Mouse (Mus musculus): ENCODE measurements around the gene Hyal2. TPM values are rescaled to one million over a fixed set of nuclear protein-coding genes. Genes with fewer than 3 reads are reported as not detected.

Hyal2 gene
- polyA plus RNA-seq, 1 experiment from 2014 or later: 106 TPM

DNA sequence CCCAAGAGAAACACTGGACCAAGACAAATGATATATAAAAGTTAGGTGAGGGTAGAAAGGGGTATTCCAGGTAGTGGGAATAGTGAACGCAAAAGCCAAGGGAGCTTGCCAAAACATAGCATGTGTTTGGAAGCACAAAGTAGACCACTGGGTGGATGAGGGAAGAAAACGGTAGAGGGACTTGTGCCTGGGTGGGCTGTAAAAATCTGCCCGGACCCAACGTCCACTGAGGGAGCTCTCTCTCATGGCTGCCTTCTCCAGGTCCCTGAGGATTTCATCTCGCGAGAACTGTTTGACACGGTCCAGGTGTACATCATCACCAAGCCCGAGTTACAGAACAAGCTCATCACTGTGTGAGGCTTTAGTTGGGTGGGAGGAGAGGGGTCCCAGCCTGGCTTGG, 25.0 kb upstream of the Hyal2 start:
- H3K4me3 ChIP-seq (ENCODE audit: low read depth, low read length): peak overlapping the region; percentile 71
- H3K9ac ChIP-seq (ENCODE audit: low read depth, low read length): peak overlapping the region; percentile 72
- H3K4me2 ChIP-seq (ENCODE audit: low read depth, low read length): peak overlapping the region; percentile 92
- no peaks in the 10 kb centered on the region for H3K9me3 ChIP-seq (ENCODE audit: control insufficient read depth, low read length)
- WGBS: 40% methylated on average over 8 of the region's 8 CpGs
- DNase-seq (ENCODE audit: low spot score) (no peak), ATAC-seq (ENCODE audit: low read depth) (no peak)
- peaks cover 42% of the 10 kb centered on the region for H3K36me3 ChIP-seq (ENCODE audit: control insufficient read depth, insufficient read depth, low read length)
- no peaks in the 10 kb centered on the region for H3K27me3 ChIP-seq (replicated peaks; ENCODE audit: control insufficient read depth, insufficient read depth, low read length)
- H3K27ac ChIP-seq (replicated peaks; ENCODE audit: low read depth, low read length): no peak overlapping the region
- peaks cover 23% of the 10 kb centered on the region for H3K4me1 ChIP-seq (ENCODE audit: control insufficient read depth, insufficient read depth, low read length)

DNA sequence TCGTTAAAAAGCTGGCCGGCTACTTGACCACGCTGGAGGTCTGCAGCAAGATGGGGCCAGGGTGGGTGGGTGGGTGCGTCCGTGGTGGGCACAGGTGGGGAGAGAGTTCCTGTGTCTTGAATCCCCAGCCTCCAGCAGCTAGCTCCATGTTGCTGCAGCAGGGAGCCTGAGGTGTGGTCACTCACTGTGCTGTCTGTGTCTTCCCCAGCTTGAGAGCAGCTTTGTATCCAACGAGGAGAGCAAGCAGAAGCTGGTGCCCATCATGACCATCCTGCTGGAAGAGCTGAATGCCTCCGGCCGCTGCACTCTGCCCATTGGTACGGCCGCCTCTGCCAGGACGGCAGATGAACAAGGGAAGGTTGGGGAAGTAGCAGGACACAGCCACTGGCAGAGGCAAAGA, 24.4 kb upstream of the Hyal2 start:
- no peak for DNase-seq (ENCODE audit: low spot score)
- H3K4me3 ChIP-seq (ENCODE audit: low read depth, low read length): no peak overlapping the region
- peaks cover 37% of the 10 kb centered on the region for H3K36me3 ChIP-seq (ENCODE audit: control insufficient read depth, insufficient read depth, low read length)
- H3K4me1 ChIP-seq (ENCODE audit: control insufficient read depth, insufficient read depth, low read length): peaks cover 23% of the 10 kb centered on the region
- H3K9ac ChIP-seq (ENCODE audit: low read depth, low read length): no peak overlapping the region
- no peak overlapping the region for H3K27ac ChIP-seq (replicated peaks; ENCODE audit: low read depth, low read length)
- H3K9me3 ChIP-seq (ENCODE audit: control insufficient read depth, low read length): no peaks in the 10 kb centered on the region
- 89% methylated on average over 11 of the region's 11 CpGs for whole genome bisulfite sequencing
- no peak overlapping the region for H3K4me2 ChIP-seq (ENCODE audit: low read depth, low read length)
- ATAC-seq (ENCODE audit: low read depth): no peak
- no peaks in the 10 kb centered on the region for H3K27me3 ChIP-seq (replicated peaks; ENCODE audit: control insufficient read depth, insufficient read depth, low read length)

DNA sequence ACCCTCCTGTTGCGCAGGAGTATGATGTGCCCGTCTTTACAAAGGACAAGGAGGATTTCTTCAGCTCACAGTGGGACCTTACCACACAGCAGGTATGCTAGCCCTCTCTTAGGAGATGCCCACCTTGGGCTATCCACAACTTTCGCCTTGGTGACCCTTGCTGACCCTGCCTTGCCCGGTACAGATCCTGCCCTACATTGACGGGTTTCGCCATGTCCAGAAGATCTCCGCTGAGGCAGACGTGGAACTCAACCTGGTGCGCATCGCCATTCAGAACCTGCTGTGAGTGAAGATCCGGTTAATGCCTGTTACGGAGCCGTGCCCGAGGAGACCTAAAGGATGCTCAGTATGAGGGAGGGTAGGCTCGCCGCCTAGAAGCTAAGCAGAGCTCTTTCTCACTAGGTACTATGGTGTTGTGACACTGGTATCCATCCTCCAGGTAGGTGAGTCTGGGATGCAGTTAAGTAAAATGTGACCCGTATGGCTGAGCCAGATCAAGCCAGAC, 23.5 kb upstream of the Hyal2 start:
- Histone ChIP-seq H3K4me1 (ENCODE audit: control insufficient read depth, insufficient read depth, low read length) (peaks cover 23% of the 10 kb centered on the region), H3K27ac (replicated peaks; ENCODE audit: low read depth, low read length) (no peak overlapping the region), H3K9ac (ENCODE audit: low read depth, low read length) (no peak overlapping the region), H3K36me3 (ENCODE audit: control insufficient read depth, insufficient read depth, low read length) (peaks cover 27% of the 10 kb centered on the region), H3K4me2 (ENCODE audit: low read depth, low read length) (no peak overlapping the region), H3K27me3 (replicated peaks; ENCODE audit: control insufficient read depth, insufficient read depth, low read length) (no peaks in the 10 kb centered on the region), H3K9me3 (ENCODE audit: control insufficient read depth, low read length) (no peaks in the 10 kb centered on the region), H3K4me3 (ENCODE audit: low read depth, low read length) (no peak overlapping the region)
- DNase-seq (ENCODE audit: low spot score) (no peak), ATAC-seq (ENCODE audit: low read depth) (no peak)
- WGBS: 95% methylated on average over 17 of the region's 17 CpGs

DNA sequence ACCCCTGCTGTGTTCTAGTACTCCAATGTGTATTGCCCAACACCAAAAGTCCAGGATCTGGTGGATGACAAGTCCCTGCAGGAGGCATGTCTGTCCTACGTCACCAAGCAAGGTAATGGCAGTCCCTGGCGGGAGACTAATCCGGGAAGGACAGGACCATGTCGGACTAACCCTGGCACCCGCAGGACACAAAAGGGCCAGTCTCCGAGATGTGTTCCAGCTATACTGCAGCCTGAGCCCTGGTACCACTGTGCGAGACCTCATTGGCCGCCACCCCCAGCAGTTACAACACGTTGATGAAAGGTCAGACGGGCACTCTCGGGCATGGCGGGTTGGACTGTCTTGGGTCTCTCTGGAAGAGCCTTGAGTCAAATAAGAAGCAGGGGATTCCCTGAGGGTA, 23.0 kb upstream of the Hyal2 start:
- WGBS: 94% methylated on average over 12 of the region's 12 CpGs
- Histone ChIP-seq H3K27ac (replicated peaks; ENCODE audit: low read depth, low read length) (no peak overlapping the region), H3K4me2 (ENCODE audit: low read depth, low read length) (no peak overlapping the region), H3K27me3 (replicated peaks; ENCODE audit: control insufficient read depth, insufficient read depth, low read length) (no peaks in the 10 kb centered on the region), H3K9ac (ENCODE audit: low read depth, low read length) (no peak overlapping the region), H3K9me3 (ENCODE audit: control insufficient read depth, low read length) (no peaks in the 10 kb centered on the region), H3K4me3 (ENCODE audit: low read depth, low read length) (no peak overlapping the region), H3K36me3 (ENCODE audit: control insufficient read depth, insufficient read depth, low read length) (peaks cover 22% of the 10 kb centered on the region), H3K4me1 (ENCODE audit: control insufficient read depth, insufficient read depth, low read length) (peaks cover 23% of the 10 kb centered on the region)
- DNase-seq (ENCODE audit: low spot score): no peak
- no peak for ATAC-seq (ENCODE audit: low read depth)

DNA sequence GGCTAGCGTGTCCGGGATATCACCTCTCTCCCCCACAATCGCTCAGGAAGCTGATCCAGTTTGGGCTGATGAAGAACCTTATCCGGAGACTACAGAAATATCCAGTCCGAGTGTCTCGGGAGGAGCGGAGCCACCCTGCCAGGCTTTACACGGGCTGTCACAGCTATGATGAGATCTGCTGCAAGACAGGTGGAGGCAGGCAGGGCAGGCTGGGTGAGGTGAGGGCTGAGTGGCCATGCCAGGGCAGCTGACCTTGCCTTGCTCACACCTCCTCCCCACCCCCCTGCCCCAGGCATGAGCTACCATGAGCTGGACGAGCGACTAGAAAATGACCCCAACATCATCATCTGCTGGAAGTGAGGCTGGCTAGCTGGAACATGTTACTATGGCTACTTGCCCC, 22.5 kb upstream of the Hyal2 start:
- DNase-seq (ENCODE audit: low spot score) (no peak), ATAC-seq (ENCODE audit: low read depth) (no peak)
- WGBS: 79% methylated on average over 10 of the region's 10 CpGs
- H3K4me3 ChIP-seq (ENCODE audit: low read depth, low read length): no peak overlapping the region
- no peak overlapping the region for H3K9ac ChIP-seq (ENCODE audit: low read depth, low read length)
- peaks cover 18% of the 10 kb centered on the region for H3K36me3 ChIP-seq (ENCODE audit: control insufficient read depth, insufficient read depth, low read length)
- H3K27me3 ChIP-seq (replicated peaks; ENCODE audit: control insufficient read depth, insufficient read depth, low read length): no peaks in the 10 kb centered on the region
- peaks cover 23% of the 10 kb centered on the region for H3K4me1 ChIP-seq (ENCODE audit: control insufficient read depth, insufficient read depth, low read length)
- no peak overlapping the region for H3K4me2 ChIP-seq (ENCODE audit: low read depth, low read length)
- H3K9me3 ChIP-seq (ENCODE audit: control insufficient read depth, low read length): no peaks in the 10 kb centered on the region
- no peak overlapping the region for H3K27ac ChIP-seq (replicated peaks; ENCODE audit: low read depth, low read length)

DNA sequence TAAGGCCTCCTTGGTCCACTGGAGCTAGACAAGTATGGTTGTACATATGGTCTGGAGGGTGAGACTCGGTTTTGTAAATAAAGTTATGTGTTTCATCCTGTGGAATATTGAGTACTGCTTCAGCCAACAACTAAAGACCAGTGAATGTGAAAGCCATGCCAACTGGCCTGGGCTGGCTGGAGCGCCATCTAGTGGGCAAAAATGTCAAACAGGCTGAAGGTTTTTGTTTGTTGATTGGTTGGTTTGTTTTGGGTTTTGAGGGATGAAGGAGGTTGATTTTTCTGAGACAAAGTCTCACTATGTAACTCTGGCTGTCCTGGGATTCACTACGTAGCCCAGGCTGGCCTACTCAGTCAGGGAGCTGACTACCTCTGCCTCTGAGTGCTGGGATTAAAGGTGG, 22.1 kb upstream of the Hyal2 start:
- Histone ChIP-seq H3K4me1 (ENCODE audit: control insufficient read depth, insufficient read depth, low read length) (peaks cover 23% of the 10 kb centered on the region), H3K27me3 (replicated peaks; ENCODE audit: control insufficient read depth, insufficient read depth, low read length) (no peaks in the 10 kb centered on the region), H3K9me3 (ENCODE audit: control insufficient read depth, low read length) (no peaks in the 10 kb centered on the region), H3K9ac (ENCODE audit: low read depth, low read length) (no peak overlapping the region), H3K36me3 (ENCODE audit: control insufficient read depth, insufficient read depth, low read length) (peaks cover 16% of the 10 kb centered on the region), H3K4me3 (ENCODE audit: low read depth, low read length) (no peak overlapping the region), H3K4me2 (ENCODE audit: low read depth, low read length) (no peak overlapping the region), H3K27ac (replicated peaks; ENCODE audit: low read depth, low read length) (no peak overlapping the region)
- WGBS: 9% methylated on average over 3 of the region's 3 CpGs
- ATAC-seq (ENCODE audit: low read depth) (no peak), DNase-seq (ENCODE audit: low spot score) (no peak)

DNA sequence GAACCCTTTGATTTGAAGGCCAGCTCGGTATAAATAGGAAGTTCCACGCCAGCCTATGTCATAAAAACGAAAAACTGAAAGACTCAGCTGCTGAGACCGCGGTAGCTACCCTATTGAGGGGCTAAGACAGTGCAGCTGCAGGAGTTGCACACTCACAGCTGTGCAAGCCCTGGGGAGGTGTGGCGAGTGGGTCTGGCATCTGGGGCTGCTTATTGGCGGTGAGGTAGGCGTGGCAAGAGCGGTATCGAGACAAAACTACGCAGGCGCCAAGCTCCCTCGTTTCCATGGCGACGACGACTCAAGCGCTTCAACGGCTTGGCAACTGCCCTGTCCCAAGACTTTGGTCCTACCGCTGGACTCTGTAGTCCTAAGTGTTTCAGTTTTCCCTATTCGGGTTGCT, 20.7 kb upstream of the Hyal2 start, which contains the start of gene Zmynd10:
TSS of gene Zmynd10 (plus strand) at position 273 of the 400 bp plus-strand sequence.
- Histone ChIP-seq H3K4me3 (ENCODE audit: low read depth, low read length) (peak within 1 kb of the TSS; percentile 7), H3K27me3 (replicated peaks; ENCODE audit: control insufficient read depth, insufficient read depth, low read length) (no peaks in the 10 kb centered on the region), H3K27ac (replicated peaks; ENCODE audit: low read depth, low read length) (peak within 1 kb of the TSS; percentile 36; the same call in 1 of the 2 replicates), H3K9ac (ENCODE audit: low read depth, low read length) (peak within 1 kb of the TSS; percentile 38), H3K4me1 (ENCODE audit: control insufficient read depth, insufficient read depth, low read length) (peaks cover 34% of the 10 kb centered on the region), H3K9me3 (ENCODE audit: control insufficient read depth, low read length) (no peaks in the 10 kb centered on the region), H3K4me2 (ENCODE audit: low read depth, low read length) (peak within 1 kb of the TSS; percentile 56), H3K36me3 (ENCODE audit: control insufficient read depth, insufficient read depth, low read length) (peaks cover 16% of the 10 kb centered on the region)
- DNase-seq (ENCODE audit: low spot score) (peak; percentile 96), ATAC-seq (ENCODE audit: low read depth) (peak; percentile 68)
- 2% methylated on average over 20 of the region's 20 CpGs for WGBS

DNA sequence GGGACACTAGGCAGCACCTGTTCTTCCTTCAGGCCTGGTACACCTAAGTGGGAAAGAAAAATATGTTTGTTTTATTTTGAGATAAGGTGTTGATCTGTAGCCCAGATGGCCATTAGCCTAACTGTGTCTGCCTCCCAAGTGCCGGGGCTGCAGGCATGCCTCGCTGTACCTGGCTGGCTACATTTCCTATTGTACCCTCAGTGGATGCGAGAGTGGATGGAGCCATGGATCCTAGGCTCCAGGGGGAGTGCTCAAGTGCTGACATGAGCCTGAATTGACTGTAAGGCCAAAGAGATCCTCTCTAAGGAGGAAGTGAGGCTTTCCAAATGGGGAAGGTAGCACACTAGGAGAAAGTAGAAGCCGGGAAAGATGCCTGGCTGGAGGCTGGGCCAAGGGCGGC, 19.8 kb upstream of the Hyal2 start:
- Histone ChIP-seq H3K27me3 (replicated peaks; ENCODE audit: control insufficient read depth, insufficient read depth, low read length) (no peaks in the 10 kb centered on the region), H3K4me3 (ENCODE audit: low read depth, low read length) (no peak overlapping the region), H3K9ac (ENCODE audit: low read depth, low read length) (no peak overlapping the region), H3K27ac (replicated peaks; ENCODE audit: low read depth, low read length) (no peak overlapping the region), H3K4me1 (ENCODE audit: control insufficient read depth, insufficient read depth, low read length) (peaks cover 34% of the 10 kb centered on the region), H3K36me3 (ENCODE audit: control insufficient read depth, insufficient read depth, low read length) (peaks cover 16% of the 10 kb centered on the region), H3K9me3 (ENCODE audit: control insufficient read depth, low read length) (no peaks in the 10 kb centered on the region), H3K4me2 (ENCODE audit: low read depth, low read length) (no peak overlapping the region)
- DNase-seq (ENCODE audit: low spot score): no peak
- no peak for ATAC-seq (ENCODE audit: low read depth)
- WGBS: 80% methylated on average over 5 of the region's 5 CpGs

DNA sequence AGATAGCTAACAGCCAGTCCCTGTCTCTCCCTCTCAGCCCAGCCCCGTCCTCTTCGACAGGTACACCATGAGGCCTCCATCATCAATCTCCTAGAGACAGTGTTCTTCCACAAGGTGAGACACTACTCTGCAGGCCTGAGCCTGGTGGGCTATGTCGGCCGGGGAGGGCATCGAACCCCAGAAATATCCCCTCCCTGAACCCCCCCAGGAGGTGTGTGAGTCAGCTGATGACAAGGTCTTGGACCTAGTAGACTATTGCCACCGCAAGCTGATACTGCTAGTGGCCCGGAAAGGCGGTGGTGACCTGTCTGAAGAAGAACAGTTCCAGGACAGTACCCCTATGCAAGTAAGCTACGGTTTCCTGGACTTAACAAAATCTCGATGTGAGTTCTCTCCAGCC, 18.9 kb upstream of the Hyal2 start:
- Histone ChIP-seq H3K9me3 (ENCODE audit: control insufficient read depth, low read length) (no peaks in the 10 kb centered on the region), H3K27ac (replicated peaks; ENCODE audit: low read depth, low read length) (no peak overlapping the region), H3K9ac (ENCODE audit: low read depth, low read length) (no peak overlapping the region), H3K4me2 (ENCODE audit: low read depth, low read length) (no peak overlapping the region), H3K4me3 (ENCODE audit: low read depth, low read length) (no peak overlapping the region), H3K27me3 (replicated peaks; ENCODE audit: control insufficient read depth, insufficient read depth, low read length) (no peaks in the 10 kb centered on the region), H3K4me1 (ENCODE audit: control insufficient read depth, insufficient read depth, low read length) (peaks cover 40% of the 10 kb centered on the region), H3K36me3 (ENCODE audit: control insufficient read depth, insufficient read depth, low read length) (peaks cover 16% of the 10 kb centered on the region)
- DNase-seq (ENCODE audit: low spot score): no peak
- WGBS: 88% methylated on average over 10 of the region's 10 CpGs
- no peak for ATAC-seq (ENCODE audit: low read depth)
